In the genomic region with DNA sequence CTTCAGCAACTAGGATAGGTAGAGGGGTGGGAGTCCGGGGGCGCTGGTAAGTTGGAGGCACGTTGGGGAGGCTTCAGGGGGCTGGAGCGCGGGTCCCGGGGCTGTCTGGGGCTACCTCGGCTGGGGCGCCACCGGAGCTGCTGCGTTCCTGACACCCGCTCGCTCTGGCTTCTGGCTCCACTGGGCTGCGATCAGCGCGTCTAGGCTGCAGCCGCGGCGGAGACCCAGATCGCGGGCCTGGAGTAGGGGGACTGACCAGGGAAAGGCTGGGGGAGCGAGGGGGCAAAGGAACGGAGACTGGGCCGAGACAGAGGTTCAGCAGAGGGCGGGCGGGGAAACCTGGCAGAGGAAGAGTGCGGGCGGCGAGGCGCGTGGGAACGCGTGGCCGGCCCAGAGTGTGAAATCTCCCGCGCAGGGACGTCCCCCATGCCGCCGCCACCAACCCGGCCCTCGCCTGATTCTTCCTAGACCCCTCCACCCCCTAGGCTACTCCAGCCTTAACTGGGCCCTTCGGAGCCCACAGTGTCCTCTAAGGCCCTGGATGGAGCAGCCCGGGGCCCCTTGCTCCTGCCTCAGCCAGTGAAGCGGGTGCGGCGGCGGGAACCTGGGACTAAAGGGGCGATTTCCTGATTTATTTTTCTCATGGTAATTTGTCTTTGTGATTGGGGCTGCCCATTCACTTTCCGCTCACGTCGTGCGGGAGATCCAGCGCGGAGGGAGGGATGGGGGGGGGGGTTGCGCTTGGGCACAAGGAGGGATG, we compare ENCODE assay signal across 9 mouse cellular contexts. TPM values are rescaled to one million over a fixed set of nuclear protein-coding genes. Genes with fewer than 3 reads are reported as not detected.
DNase-seq lines count a peak whose midpoint lies in the region; ATAC-seq and TF ChIP-seq lines count a peak whose summit lies in the region.
"Had no signal": no experiment of that assay in that cellular context is flagged by ENCODE, and none has a peak within 500 bp of the region (broad histone marks: within the 10 kb centered on the region; RNA-seq: fewer than 3 reads in every experiment).

No protein-coding gene starts in this region.

- H3K9me3 ChIP-seq in heart, embryonic 11.5 days (replicated peaks; ENCODE audit: control insufficient read depth, low read length), result no peaks in the 10 kb centered on the region
- no peaks in the 10 kb centered on the region for H3K9me3 ChIP-seq in hindbrain, embryonic 11.5 days (ENCODE audit: control insufficient read depth, low read length)
- no peaks in the 10 kb centered on the region for H3K9me3 ChIP-seq in liver, embryonic 12.5 days (replicated peaks)

- peak overlapping the region; percentile 62 for H3K4me3 ChIP-seq in heart, embryonic 11.5 days (ENCODE audit: low read depth, low read length)
- H3K4me3 ChIP-seq in hindbrain, embryonic 11.5 days (ENCODE audit: low read depth, low read length), result peak overlapping the region; percentile 87
- peak overlapping the region; percentile 44 for H3K4me3 ChIP-seq in liver, embryonic 12.5 days
- peak overlapping the region; percentile 46 for H3K4me3 ChIP-seq in small intestine, adult 2 months (ENCODE audit: low read depth, low read length)

- H3K27me3 ChIP-seq in heart, embryonic 11.5 days (ENCODE audit: control insufficient read depth, insufficient read depth, low read length), result peaks cover 65% of the 10 kb centered on the region
- peaks cover 3% of the 10 kb centered on the region; the same call in 1 of the 2 replicates for H3K27me3 ChIP-seq in hindbrain, embryonic 11.5 days (ENCODE audit: control insufficient read depth, insufficient read depth, low read length)
- peaks cover 83% of the 10 kb centered on the region for H3K27me3 ChIP-seq in liver, embryonic 12.5 days (replicated peaks)
- H3K27me3 ChIP-seq in small intestine, adult 2 months (ENCODE audit: control insufficient read depth, insufficient read depth, low read length), result peaks cover 26% of the 10 kb centered on the region

- no peak for DNase-seq in heart, adult 9 months (ENCODE audit: low spot score in 2 of 2)
- DNase-seq in Muller cell, postnatal 12 days (ENCODE audit: inconsistent ontology term), result peak; percentile 43
- peak; percentile 69 for DNase-seq in embryo, embryonic 11 days
- peak; percentile 77 for DNase-seq in hindbrain, embryonic 11.5 days (ENCODE audit: low spot score)
- DNase-seq in yolk sac, embryonic 10.5 days (ENCODE audit: low spot score), result no peak

- no peak for TF ChIP-seq POLR2A in small intestine, adult 2 months (IDR thresholded peaks at IDR 0.05; ENCODE audit: low read depth, low read length)

- peak overlapping the region; percentile 58; the same call in 1 of the 2 replicates for H3K9ac ChIP-seq in heart, embryonic 11.5 days (ENCODE audit: low read depth, low read length)
- peak overlapping the region; percentile 93 for H3K9ac ChIP-seq in hindbrain, embryonic 11.5 days (ENCODE audit: low read depth, low read length)
- 0 out of 2 replicates have a peak overlapping the region, but pooled peaks have one; percentile 14 for H3K9ac ChIP-seq in liver, embryonic 12.5 days

- WGBS in heart, embryonic 11.5 days (ENCODE audit: insufficient replicate concordance), result under 1% methylated on average over 54 of the region's 54 CpGs
- under 1% methylated on average over 53 of the region's 54 CpGs for WGBS in hindbrain, embryonic 11.5 days
- WGBS in liver, embryonic 12.5 days (ENCODE audit: insufficient replicate concordance), result under 1% methylated on average over 51 of the region's 54 CpGs
- 3% methylated on average over 54 of the region's 54 CpGs for WGBS in small intestine, adult 2 months

- H3K4me1 ChIP-seq in heart, embryonic 11.5 days (ENCODE audit: control insufficient read depth, insufficient read depth, low read length), result peaks cover 13% of the 10 kb centered on the region
- H3K4me1 ChIP-seq in hindbrain, embryonic 11.5 days (replicated peaks; ENCODE audit: control insufficient read depth, insufficient read depth, low read length), result no peaks in the 10 kb centered on the region; the same call in 1 of the 2 replicates
- no peaks in the 10 kb centered on the region; the same call in 1 of the 2 replicates for H3K4me1 ChIP-seq in liver, embryonic 12.5 days
- H3K4me1 ChIP-seq in small intestine, adult 2 months (ENCODE audit: control insufficient read depth, insufficient read depth, insufficient read length, low read length), result no peaks in the 10 kb centered on the region

- H3K36me3 ChIP-seq in heart, embryonic 11.5 days (ENCODE audit: control insufficient read depth, insufficient read depth, low read length), result no peaks in the 10 kb centered on the region
- no peaks in the 10 kb centered on the region for H3K36me3 ChIP-seq in hindbrain, embryonic 11.5 days (ENCODE audit: control insufficient read depth, insufficient read depth, low read length)
- H3K36me3 ChIP-seq in liver, embryonic 12.5 days, result no peaks in the 10 kb centered on the region
- no peaks in the 10 kb centered on the region for H3K36me3 ChIP-seq in small intestine, adult 2 months (ENCODE audit: control insufficient read depth, insufficient read depth, low read length)
- H3K36me3 ChIP-seq: G1E had no signal

- H3K4me2 ChIP-seq in heart, embryonic 11.5 days, result peak overlapping the region; percentile 99
- peak overlapping the region; percentile 75 for H3K4me2 ChIP-seq in hindbrain, embryonic 11.5 days (replicated peaks; ENCODE audit: low read depth, low read length)
- peak overlapping the region; percentile 64 for H3K4me2 ChIP-seq in liver, embryonic 12.5 days

- 0 out of 2 replicates have a peak, but pooled peaks have one; percentile 49 for ATAC-seq in heart, embryonic 11.5 days (replicated peaks; ENCODE audit: insufficient number of reproducible peaks, low FRiP score, low TSS enrichment)
- ATAC-seq in hindbrain, embryonic 11.5 days (ENCODE audit: low FRiP score), result peak; percentile 69
- ATAC-seq in liver, embryonic 12.5 days, result no peak

- no peak overlapping the region for H3K27ac ChIP-seq in heart, embryonic 11.5 days (ENCODE audit: low read depth, low read length)
- H3K27ac ChIP-seq in hindbrain, embryonic 11.5 days (ENCODE audit: low read depth, low read length), result peak overlapping the region; percentile 88
- H3K27ac ChIP-seq in liver, embryonic 12.5 days, result no peak overlapping the region
- H3K27ac ChIP-seq in small intestine, adult 2 months (ENCODE audit: insufficient read depth, low read depth, low read length), result no peak overlapping the region

- no peak for TF ChIP-seq CTCF in small intestine, adult 2 months (IDR thresholded peaks at IDR 0.05; ENCODE audit: extremely low read depth, insufficient read length, insufficient replicate concordance, low read depth, low read length)

RNA-seq across cellular contexts. Expression of a gene that starts 0.9 kb away (rescaled TPM):
- 2.6 and 2.9 TPM in 2 replicates for polyA plus RNA-seq in heart, embryonic 11.5 days (2014; fragmentation: Nextera tagmentation; extraction: Ambion mirVana)
- polyA plus RNA-seq in hindbrain, embryonic 11.5 days (2014; fragmentation: Nextera tagmentation; extraction: Ambion mirVana), result 27.3 and 30.1 TPM in 2 replicates
- polyA plus RNA-seq in liver, embryonic 12.5 days (2016; fragmentation: Nextera tagmentation; extraction: Ambion mirVana), result 0.17 and 0.62 TPM in 2 replicates
- polyA plus RNA-seq in small intestine, adult 2 months (2012; rRNA removed), result 0.46 and 0.49 TPM in 2 replicates
- polyA plus RNA-seq: G1E had no signal

RNA-seq across cellular contexts. Expression of a gene that starts 51.2 kb away (rescaled TPM):
- 12.9 and 15.0 TPM in 2 replicates for polyA plus RNA-seq in heart, embryonic 11.5 days (2014; fragmentation: Nextera tagmentation; extraction: Ambion mirVana)
- polyA plus RNA-seq in hindbrain, embryonic 11.5 days (2014; fragmentation: Nextera tagmentation; extraction: Ambion mirVana), result 11.3 and 13.1 TPM in 2 replicates
- 46.5 and 49.4 TPM in 2 replicates for polyA plus RNA-seq in liver, embryonic 12.5 days (2016; fragmentation: Nextera tagmentation; extraction: Ambion mirVana)
- 6.6 and 7.2 TPM in 2 replicates for polyA plus RNA-seq in small intestine, adult 2 months (2012; rRNA removed)
- polyA plus RNA-seq: G1E had no signal

Comparison
In these comparisons a context has a peak if more than half of its experiments do, and no peak if none do; other contexts are left out.
1. H3K9ac ChIP-seq: peak in every context shown above with its lines; median percentile 93 in hindbrain, embryonic 11.5 days; 58 in heart, embryonic 11.5 days; 14 in liver, embryonic 12.5 days.
2. DNase-seq: peak in Muller cell, postnatal 12 days (single experiment), embryo, embryonic 11 days (single experiment) and hindbrain, embryonic 11.5 days (single experiment); none in heart, adult 9 months (0 of 2) and yolk sac, embryonic 10.5 days (single experiment).
3. Peak in every context shown above with its lines, with median percentiles within 50 percentile points of each other: H3K4me2 ChIP-seq and H3K4me3 ChIP-seq.